Mouse (Mus musculus): ENCODE measurements around the gene Nde1. TPM values are rescaled to one million over a fixed set of nuclear protein-coding genes. Genes with fewer than 3 reads are reported as not detected.
A peak's percentile ranks its signal among the peaks of the same experiment; 100 is the strongest.
"Not testable (repeated sequence)": the region's sequence is repeated elsewhere in the genome, so short reads cannot be mapped to it uniquely, and the experiment has no call there.

Nde1 gene
- total RNA-seq (2014; fragmentation: Nextera tagmentation) (53.6 and 56.1 TPM in 2 replicates), total RNA-seq (2017) (51.4 and 55.8 TPM in 2 replicates)

GRCm38 (mm10) chr16:14162988-14163416 lies at the start of gene Nde1, which contains the start of gene Marf1:
Nde1 (plus strand) TSS chr16:14163275.
Marf1 (minus strand) TSS chr16:14163351.
- peak; percentile 85 for ATAC-seq (replicated peaks; ENCODE audit: low FRiP score, low TSS enrichment, poor library complexity, severe bottlenecking)

GRCm38 (mm10) chr16:14117299-14117698 lies 45.8 kb upstream of the Nde1 start:
- peak; percentile 93 for ATAC-seq (replicated peaks; ENCODE audit: low FRiP score, low TSS enrichment, poor library complexity, severe bottlenecking)

- ATAC-seq (replicated peaks; ENCODE audit: low FRiP score, low TSS enrichment, poor library complexity, severe bottlenecking): no peak
Measured at GRCm38 (mm10) chr16:14120941-14121340, 42.1 kb upstream of the Nde1 start.

- ATAC-seq (replicated peaks; ENCODE audit: low FRiP score, low TSS enrichment, poor library complexity, severe bottlenecking): no peak
Measured at GRCm38 (mm10) chr16:14121563-14121962, 41.5 kb upstream of the Nde1 start.

GRCm38 (mm10) chr16:14122586-14122985 lies 40.5 kb upstream of the Nde1 start:
- no peak for ATAC-seq (replicated peaks; ENCODE audit: low FRiP score, low TSS enrichment, poor library complexity, severe bottlenecking)

- ATAC-seq (replicated peaks; ENCODE audit: low FRiP score, low TSS enrichment, poor library complexity, severe bottlenecking): no peak
Measured at GRCm38 (mm10) chr16:14123901-14124300, 39.2 kb upstream of the Nde1 start.

GRCm38 (mm10) chr16:14124709-14125108 lies 38.4 kb upstream of the Nde1 start:
- ATAC-seq (replicated peaks; ENCODE audit: low FRiP score, low TSS enrichment, poor library complexity, severe bottlenecking): no peak

- no peak for ATAC-seq (replicated peaks; ENCODE audit: low FRiP score, low TSS enrichment, poor library complexity, severe bottlenecking)
Measured at GRCm38 (mm10) chr16:14125253-14125652, 37.8 kb upstream of the Nde1 start.

GRCm38 (mm10) chr16:14128977-14129376 lies 34.1 kb upstream of the Nde1 start:
- ATAC-seq (replicated peaks; ENCODE audit: low FRiP score, low TSS enrichment, poor library complexity, severe bottlenecking): no peak

- no peak for ATAC-seq (replicated peaks; ENCODE audit: low FRiP score, low TSS enrichment, poor library complexity, severe bottlenecking)
Measured at GRCm38 (mm10) chr16:14130796-14131195, 32.3 kb upstream of the Nde1 start.

GRCm38 (mm10) chr16:14131376-14131775 lies 31.7 kb upstream of the Nde1 start:
- ATAC-seq (replicated peaks; ENCODE audit: low FRiP score, low TSS enrichment, poor library complexity, severe bottlenecking): no peak

- no peak for ATAC-seq (replicated peaks; ENCODE audit: low FRiP score, low TSS enrichment, poor library complexity, severe bottlenecking)
Measured at GRCm38 (mm10) chr16:14131838-14132237, 31.2 kb upstream of the Nde1 start.

GRCm38 (mm10) chr16:14135014-14135413 lies 28.1 kb upstream of the Nde1 start:
- no peak for ATAC-seq (replicated peaks; ENCODE audit: low FRiP score, low TSS enrichment, poor library complexity, severe bottlenecking)

GRCm38 (mm10) chr16:14137976-14138561 lies 25.0 kb upstream of the Nde1 start:
- ATAC-seq (replicated peaks; ENCODE audit: low FRiP score, low TSS enrichment, poor library complexity, severe bottlenecking): no peak

GRCm38 (mm10) chr16:14139106-14139505 lies 24.0 kb upstream of the Nde1 start:
- ATAC-seq (replicated peaks; ENCODE audit: low FRiP score, low TSS enrichment, poor library complexity, severe bottlenecking): no peak

- ATAC-seq (replicated peaks; ENCODE audit: low FRiP score, low TSS enrichment, poor library complexity, severe bottlenecking): no peak
Measured at GRCm38 (mm10) chr16:14143298-14143697, 19.8 kb upstream of the Nde1 start.

- ATAC-seq (replicated peaks; ENCODE audit: low FRiP score, low TSS enrichment, poor library complexity, severe bottlenecking): no peak
Measured at GRCm38 (mm10) chr16:14147712-14148111, 15.4 kb upstream of the Nde1 start.

- peak; percentile 81 for ATAC-seq (replicated peaks; ENCODE audit: low FRiP score, low TSS enrichment, poor library complexity, severe bottlenecking)
Measured at GRCm38 (mm10) chr16:14151718-14152117, 11.4 kb upstream of the Nde1 start.

GRCm38 (mm10) chr16:14155638-14156037 lies 7.4 kb upstream of the Nde1 start:
- ATAC-seq (replicated peaks; ENCODE audit: low FRiP score, low TSS enrichment, poor library complexity, severe bottlenecking): not testable (repeated sequence)

- ATAC-seq (replicated peaks; ENCODE audit: low FRiP score, low TSS enrichment, poor library complexity, severe bottlenecking): no peak
Measured at GRCm38 (mm10) chr16:14156312-14156711, 6.8 kb upstream of the Nde1 start.

GRCm38 (mm10) chr16:14158536-14158935 lies 4.5 kb upstream of the Nde1 start:
- no peak for ATAC-seq (replicated peaks; ENCODE audit: low FRiP score, low TSS enrichment, poor library complexity, severe bottlenecking)
